Mouse (Mus musculus) gastrocnemius, postnatal 36 days (tissue): Measurements from ENCODE around the gene Bsn. TPM values are rescaled to one million over a fixed set of nuclear protein-coding genes. Genes with fewer than 3 reads are reported as not detected.
A peak's percentile ranks its signal among the peaks of the same experiment; 100 is the strongest.
"Not testable (repeated sequence)": the region's sequence is repeated elsewhere in the genome, so short reads cannot be mapped to it uniquely, and the experiment has no call there.

ENCODE experiments used
- DNase-seq, 2 experiments: peaks; one replicate each; pipeline ENCODE4 v3.0.0; 2022
- intact Hi-C: fragments of 180-260 bp; cut with DNase I; formaldehyde crosslinking; loops from one replicate; pipeline ENCODE4 v1.15.1; 2025
- total RNA-seq, 2 experiments: library from RNA; stranded (reverse); gene quantifications; 2 replicates each; pipeline ENCODE4 v1.2.3; 2021

The Bsn gene
- total RNA-seq, 2 experiments from 2014 or later, result 0.05 TPM

DNA sequence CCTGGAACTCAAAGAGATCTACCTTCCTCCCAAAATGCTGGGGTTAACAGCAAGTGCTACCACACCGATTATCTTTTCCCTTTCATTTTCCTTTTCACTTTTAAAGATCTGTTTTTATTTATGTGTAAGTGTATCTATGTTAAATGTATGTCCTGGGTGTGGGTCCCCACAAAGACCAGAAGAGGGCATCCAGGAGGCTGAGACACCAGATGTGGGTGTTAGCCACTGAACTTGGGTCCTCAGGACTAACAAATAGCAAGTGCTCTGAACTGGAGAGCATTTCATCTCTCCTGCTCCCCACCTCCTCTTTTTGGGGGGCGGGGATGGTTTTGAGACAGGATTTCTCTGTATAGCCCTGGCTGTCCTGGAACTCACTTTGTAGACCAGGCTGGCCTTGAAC lies 12.0 kb upstream of the Bsn start:
- DNase-seq, result no peak
- intact Hi-C loops, result loop anchor here (2.0 kb wide), 1 partner anchor 83 kb away; no protein-coding TSS in a partner anchor

DNA sequence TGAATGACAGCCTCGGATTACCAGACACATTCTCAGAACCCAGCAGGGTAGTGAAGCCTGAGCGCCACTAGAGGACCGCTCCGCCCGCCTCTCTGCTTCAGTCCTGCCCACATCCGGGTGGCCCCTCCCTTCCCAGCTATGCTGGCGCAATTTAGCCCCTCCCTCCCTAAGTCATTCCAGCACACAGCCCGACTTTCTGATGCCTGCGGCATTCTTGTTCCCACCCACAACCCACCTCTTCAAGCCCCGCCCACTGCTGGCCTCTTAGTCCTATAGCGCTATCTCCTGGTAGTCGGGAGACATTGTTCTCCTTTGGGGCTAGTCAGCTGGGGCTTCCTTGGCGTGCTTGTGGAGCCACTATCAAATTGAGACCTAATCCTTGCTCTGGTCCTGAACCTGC lies 11.0 kb upstream of the Bsn start:
- peak; percentile 81 to 89 for DNase-seq
- intact Hi-C loops, result no loop called here

DNA sequence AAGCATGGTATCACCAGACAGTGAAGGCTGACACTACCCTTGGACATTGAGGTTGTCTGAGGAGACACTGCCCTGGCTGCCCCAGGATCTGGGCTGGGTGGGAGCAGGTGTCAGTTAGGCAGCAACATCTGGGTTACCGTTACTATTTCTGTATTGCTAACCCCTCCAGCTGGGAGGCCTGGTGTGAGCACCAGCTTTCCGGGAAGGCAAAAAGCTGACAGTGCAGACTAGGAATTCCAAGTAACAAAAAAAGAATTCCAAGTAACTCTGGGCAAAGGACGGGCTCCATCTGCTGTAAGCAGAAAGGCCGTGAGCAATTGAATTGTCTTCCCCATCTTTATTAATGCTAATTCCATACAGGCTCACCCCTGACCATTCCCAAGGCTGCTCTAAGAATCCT lies 8.4 kb upstream of the Bsn start:
- intact Hi-C loops, result loop anchor here (2.0 kb wide), 1 partner anchor 102 kb away; no protein-coding TSS in a partner anchor
- no peak for DNase-seq

DNA sequence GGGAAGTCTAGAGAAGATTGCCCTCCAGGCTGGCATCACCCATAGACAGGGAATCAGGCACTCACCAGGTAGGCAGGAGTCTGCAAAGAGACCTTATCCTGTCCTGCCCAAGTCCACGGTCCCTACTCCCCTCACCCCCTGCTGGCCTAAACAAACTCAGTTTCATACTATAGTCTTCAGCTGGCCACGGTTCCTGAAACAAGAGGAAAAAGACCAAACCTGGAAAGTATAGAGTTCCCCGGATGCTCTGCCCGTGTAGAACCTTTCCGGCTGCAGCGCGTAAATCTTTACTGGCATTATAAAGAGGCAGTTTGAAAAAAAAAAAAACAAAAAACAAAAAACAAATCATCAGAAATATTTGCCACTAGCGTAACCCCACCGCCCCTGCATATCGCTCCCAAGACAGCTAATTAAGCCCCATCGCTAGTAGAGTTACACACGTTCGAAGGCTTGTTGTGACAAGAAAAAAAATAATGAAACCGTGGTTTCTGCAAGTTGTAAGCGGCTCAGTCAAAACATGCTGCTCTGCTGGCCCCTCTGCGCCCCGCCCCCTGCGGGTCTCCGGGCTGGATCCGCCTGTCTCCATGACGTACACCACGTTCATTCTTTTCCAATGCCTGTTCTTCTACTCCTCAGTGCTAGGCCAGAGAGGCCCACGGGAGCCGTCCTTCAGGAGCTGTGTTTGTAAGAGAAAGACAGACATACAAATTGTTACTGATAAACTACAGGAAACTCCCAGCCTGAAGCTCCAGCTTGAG lies 6.9 kb upstream of the Bsn start:
- no peak for DNase-seq
- intact Hi-C loops, result no loop called here

DNA sequence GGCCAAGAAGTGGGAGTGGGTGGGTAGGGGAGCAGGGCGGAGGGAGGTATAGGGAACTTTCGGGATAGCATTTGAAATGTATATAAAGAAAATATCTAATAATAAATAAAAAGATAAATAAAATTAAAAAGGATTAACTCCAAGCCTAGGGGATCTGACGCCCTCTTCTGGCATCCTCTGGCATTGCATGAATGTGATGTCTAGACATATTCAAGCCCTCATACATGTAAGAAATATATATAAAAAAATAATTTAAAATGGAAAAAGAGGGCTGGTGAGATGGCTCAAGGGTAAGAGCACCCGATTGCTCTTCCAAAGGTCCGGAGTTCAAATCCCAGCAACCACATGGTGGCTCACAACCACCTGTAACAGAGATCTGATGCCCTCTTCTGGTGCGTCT lies 6.0 kb upstream of the Bsn start:
- DNase-seq, intact Hi-C loops: not testable (repeated sequence)

DNA sequence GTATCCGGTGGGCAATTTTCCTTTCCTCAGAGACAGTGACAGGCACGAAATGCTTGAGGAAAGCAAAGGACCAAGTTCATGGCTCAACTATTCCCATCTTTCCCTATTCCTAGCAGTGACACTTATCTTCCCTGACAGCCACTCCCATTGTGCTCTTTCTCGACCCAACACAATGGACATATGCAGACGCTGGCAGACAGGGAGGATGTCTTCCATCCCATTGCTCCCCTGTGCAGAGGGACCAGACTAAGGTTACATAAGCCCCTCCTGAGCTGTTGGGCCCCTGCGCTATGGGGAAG lies 747 bp downstream of the Bsn start:
- no peak for DNase-seq
- intact Hi-C loops, result no loop called here

DNA sequence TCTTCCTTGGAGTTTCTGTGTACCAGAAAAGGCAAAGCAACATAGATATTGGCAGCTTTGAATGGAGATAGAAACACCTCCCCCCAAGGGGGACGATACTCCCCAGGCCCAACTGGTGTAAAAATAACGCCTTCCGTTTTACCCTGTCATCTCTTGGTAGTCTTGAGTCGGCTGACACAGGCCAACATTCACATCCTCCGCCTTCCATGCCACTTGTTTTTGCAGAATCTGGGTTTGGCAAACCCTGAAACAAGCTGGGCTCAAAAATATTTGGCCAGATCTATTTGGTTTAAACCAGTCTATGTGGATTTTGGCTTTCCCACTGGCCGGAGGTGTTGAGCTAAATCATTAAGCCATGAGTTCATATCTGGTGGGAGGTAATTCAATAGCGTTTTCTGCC lies 1.2 kb downstream of the Bsn start:
- intact Hi-C loops, result no loop called here
- DNase-seq, result no peak

DNA sequence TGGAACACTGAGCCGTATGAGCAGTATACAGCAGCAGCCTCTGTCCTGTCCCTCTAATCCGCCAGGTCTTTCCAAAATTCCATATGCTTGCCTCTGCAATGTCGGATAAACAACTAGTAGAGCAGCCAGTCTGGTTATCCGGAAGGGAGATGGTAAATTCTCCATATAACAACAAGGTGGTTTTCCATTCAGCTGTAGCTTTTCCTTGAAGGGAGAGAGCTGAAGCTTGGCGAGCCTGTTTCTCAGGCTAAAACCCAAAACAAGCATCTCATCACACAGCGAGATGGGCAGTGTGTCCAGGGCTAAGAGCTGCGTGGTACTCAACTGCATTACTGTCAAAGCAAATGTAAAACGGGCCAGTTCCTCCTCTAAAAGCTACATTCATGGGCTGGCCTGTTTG lies 1.7 kb downstream of the Bsn start:
- DNase-seq, result no peak
- intact Hi-C loops, result no loop called here

DNA sequence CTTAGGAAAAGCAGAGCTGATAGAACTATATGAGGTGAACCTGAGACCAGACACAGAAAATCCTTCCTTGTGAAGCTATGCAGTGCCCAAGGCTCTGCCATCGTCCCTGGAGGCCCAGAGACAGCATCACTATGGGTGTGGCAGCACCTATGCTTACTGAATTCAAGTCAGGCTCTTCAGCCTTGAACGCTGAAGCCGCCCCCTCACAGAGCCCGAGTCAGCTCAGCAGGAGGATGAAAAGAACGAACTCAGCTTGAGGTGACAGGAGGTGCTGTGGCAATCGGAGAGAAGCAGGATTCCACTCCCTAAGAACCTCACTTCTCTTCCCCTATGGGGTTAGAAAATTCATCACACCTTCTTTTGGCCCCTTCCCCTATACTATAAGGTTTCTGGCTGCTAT lies 2.6 kb downstream of the Bsn start:
- no peak for DNase-seq
- intact Hi-C loops, result no loop called here

DNA sequence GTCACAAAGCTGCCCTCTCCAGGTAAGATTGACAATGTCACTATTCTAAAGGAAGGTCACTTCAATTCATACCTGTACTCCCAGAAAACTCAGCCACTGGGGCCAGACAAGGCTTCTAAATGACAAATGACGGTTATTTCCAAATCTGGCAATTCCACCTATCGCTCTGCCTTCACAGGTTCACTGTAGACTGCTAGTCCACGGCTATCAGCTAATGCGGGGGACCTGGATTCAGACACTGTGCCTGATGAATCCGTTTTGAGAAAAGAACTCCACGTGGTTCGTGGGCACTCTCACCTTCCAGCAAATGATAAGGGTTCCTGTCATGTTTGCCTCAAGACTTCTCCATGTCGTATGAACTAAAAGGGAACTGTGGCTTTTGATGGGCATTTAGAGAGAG lies 4.4 kb downstream of the Bsn start:
- intact Hi-C loops, result no loop called here
- no peak for DNase-seq

DNA sequence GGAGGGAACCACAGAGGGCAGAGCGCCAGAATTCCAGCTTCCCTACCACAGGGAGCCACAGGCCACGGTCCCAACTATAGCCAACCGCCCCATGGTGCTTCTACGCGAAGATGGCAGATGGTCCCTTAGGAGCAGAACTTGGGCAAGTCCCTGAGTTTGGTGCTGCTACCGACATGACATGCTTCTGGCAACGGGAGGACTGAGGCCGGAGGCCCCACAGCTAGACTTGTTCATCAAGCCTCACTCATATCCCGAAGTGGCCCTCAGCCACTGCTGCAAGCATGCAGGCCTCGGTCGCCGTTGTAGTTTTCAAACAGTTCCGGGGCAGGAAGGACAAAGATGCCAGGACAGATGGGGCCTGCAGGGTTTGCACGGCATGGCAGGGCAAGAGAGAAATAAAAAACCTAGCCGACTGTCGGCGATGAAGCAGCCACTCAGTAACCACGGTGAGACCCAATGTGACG lies 6.6 kb downstream of the Bsn start:
- no peak for DNase-seq
- intact Hi-C loops, result loop anchor here (5.0 kb wide), 1 partner anchor 41 kb away; no protein-coding TSS in a partner anchor

DNA sequence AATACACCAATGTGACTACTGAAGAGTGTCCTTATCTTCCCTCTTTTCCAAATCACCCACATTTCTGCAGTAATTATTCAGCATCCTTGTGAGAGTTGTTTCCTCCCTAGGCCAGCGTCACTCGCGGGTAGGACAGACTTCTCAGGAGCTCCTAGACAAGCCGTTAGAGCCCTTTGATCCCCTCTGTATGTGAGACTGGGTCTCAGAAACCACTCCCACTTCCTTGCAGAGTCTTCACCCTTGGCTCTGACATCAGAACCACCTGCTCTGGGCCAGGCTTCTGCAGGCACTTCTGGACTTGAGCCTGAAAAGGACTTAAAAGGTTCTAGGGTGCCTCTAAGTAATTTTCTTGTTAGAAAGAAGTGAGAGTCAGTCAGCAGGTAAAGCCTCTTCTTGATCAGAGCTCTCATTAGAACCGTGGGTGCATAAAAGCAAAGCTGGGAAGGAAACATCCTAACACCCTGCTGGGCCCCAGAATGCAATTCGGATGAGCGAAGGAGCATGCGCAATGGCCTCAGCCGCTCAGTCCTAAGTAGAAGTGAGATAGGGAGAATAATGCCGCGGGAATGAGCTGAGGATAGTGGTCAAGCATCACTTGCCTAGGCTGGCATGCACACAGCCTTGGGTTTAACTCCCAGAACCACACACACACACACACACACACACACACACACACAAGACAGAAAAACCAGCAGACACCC lies 7.2 kb downstream of the Bsn start:
- DNase-seq, result no peak
- intact Hi-C loops, result loop anchor here (5.0 kb wide), 1 partner anchor 41 kb away; no protein-coding TSS in a partner anchor

DNA sequence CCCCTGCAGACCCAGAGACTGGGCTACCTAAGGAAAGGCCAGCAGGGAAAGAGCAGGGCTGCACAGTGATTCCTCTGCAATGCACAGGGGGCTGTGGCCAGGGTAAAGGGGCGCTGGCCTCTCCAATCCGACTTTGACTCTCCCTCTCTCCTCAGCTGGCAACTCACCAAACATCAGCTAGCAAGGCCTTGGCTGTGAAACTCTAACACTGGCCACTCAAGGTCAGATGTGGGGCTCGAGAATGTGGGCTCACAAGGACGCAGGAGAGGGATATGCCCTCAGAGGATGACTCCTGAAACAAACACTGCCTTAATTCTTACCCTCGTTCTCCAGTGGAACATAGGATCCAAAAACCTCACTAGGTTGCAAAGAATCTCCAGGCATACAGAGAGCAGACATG lies 11.8 kb downstream of the Bsn start:
- DNase-seq, result no peak
- intact Hi-C loops, result no loop called here

DNA sequence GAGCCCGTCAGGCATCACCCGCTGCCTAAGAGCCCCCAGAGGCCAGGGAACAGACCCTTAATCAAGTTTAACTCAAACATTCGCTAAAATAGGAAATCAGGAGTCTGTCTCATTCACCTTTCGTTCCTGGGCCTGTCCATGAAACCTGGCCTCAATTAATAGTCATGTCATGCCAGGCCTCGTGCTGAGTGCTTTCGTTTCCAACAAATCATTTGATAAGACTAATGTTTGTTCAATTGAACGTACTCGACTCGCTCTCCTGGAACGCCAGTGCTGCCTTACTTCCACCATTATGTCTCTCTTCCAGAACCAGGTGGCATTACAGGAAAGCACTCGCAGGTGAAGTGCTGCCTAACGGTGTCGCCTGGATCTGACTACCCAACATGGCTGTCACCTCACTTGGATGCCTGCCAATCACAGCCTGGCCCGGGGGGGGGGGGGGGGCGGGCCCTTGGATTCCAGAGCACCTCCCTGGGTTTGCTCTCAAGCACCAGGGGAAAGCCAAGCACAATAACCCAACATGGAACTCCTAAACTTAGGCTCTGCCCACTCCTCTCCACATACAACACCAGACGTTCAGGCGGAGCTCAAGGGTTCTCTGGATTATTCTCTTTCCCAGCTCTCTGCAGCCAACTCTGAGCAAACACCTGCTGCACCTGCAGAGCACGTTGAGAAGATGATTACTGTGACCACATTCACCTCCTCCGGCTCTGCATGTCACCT lies 14.9 kb downstream of the Bsn start:
- intact Hi-C loops, result no loop called here
- no peak for DNase-seq

DNA sequence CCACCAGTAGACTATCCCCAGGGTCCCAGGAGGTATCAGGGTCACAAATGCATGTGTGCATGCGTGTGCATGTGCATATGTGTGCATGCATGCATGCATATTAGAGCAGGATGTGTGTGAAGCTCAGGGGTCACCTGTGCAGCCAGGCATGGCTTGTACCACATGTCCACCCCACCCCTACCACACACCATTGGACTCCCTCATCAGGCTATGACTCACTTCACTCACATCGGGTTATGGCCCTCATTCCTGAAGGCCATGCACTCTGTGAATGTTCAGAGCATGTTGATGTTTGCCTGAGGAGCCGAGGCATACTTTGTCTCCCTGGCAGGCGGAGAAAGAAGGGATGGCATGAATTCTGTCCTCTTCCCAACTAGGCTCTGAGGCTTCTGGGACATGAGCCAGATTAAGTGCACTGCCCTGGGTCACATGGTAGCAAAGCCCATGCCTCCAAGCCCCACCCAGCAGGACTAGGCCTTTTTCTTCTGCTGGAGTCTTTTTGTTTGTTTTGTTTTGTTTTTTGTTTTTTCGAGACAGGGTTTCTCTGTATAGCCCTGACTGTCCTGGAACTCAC lies 17.3 kb downstream of the Bsn start:
- DNase-seq, result no peak
- intact Hi-C loops, result no loop called here

DNA sequence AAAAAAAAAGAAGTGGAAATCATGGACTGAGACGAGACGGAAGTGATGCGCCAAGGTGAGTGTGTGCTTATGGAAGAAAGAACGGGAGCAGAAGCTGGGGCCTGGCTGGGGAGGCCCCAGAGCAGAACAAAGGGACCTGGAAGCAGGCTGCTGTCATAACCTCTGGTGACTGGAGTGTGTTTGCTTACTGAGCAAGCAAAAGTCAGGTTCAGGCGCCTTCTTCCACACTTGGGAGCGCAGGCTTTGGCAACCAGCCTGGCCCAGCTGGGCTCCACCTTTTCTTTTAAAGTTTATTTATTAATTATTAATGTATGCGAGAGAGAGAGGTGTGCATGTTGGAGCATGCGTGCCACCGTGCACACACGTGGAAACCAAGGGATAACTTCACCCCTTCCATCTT lies 20.4 kb downstream of the Bsn start:
- intact Hi-C loops, result no loop called here
- DNase-seq, result no peak

DNA sequence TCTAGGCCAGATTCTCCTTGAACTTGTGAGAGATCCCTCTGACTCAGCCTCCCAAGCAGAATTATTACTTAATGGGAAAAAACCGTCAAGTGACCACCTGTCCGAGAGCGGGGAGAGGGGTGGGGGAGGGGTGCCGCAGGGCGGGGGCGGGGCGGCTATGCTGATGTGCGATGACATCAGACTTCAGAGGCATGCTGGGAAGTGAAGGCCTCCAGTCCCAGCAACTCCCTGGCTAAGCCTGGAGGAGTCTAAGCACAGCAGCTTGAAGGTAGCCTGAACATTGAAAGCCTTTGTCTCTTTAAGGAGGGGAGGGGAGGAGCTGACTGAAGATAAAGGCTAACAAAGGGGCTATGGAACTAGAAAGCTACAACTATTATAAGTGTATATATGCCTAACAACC lies 25.0 kb downstream of the Bsn start:
- intact Hi-C loops, result no loop called here

DNA sequence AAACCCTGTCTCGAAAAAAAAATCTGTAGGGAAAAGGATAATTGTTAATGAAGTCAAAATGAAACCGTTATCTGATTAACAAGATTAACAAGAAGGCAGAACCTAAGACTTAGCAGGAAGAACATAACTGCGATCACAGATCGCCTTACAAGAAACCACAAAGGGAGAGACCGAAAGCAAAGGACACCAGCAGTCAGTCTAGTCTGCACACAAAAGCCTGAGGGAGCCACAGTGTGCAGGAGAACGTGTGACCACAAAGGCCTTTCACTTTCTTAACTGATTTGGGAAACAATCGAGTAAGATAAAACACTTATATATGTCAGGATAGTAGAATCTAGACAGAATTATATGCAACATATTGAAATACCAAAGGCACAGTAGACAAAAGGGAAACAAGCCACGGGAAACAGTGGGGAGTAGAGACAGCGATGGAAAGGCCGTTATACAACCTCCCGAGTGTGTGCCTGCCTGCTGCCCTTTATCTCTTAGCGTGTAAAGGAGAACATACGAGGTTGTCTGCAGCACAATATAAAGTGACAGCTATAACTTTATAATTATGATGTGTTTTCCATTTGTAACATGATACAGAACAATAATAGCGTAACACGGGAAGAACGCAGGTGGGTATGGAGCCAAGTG lies 26.4 kb downstream of the Bsn start:
- intact Hi-C loops, result no loop called here
- DNase-seq, result no peak

More for the DNA sequence above, 25.0 kb downstream of the Bsn start:
- DNase-seq, result no peak

DNA sequence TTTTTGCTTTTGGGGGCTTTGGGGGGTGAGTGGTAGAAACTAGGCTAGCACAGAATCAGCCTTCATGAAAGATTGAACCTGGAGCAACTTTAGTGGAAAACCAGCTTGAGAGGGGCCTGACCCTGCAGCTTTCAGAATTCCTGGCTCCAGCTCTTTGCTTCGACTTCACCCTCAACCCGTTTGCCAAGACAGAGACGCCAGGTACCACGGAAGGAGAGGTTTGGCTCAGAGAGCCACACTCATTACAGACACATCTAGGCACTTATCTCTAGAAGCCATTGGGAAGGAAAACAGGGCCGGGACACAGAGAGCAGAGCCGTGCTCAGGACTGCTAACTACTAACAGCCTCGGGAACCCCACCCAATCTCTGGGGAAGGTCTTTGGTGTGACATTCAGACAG lies 32.3 kb downstream of the Bsn start:
- DNase-seq, result no peak
- intact Hi-C loops, result no loop called here

DNA sequence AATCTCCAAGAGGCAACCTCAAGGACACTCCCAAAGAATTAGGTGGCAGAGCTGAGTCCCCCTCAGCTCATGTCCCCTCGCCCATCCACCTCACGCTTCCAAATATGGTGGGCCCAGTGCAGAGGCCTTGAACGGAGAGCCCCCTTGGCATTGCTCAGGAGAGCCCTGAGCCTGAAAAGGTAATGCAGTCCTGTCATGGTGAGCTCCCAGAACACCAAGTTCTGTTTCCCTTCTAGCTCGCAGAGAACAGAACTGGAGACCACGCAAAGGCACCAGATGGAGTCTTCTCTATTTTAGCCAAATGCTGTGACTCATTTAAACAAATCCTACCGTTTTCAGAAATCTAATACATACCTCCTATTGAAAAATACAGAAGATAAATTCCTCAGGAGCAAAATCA lies 32.7 kb downstream of the Bsn start:
- no peak for DNase-seq
- intact Hi-C loops, result no loop called here

DNA sequence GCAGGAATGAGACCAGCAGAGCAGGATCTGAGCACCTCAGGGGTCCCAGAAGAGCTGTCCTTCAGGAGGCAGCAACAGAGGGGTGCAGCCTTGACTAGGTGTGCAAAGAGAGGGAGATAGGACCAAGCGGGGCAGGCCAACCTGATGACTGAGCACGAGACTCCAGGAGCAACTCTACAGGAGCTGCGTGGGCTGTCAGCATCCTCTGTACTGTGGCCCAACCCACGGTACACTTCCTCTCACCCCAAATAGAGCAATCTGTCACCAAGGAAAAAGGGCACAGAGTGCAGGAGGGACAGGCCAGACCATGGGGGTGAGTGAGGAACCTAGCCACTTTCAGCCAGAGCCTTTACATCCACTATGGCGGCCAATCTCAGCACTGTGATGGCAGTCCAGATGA lies 33.4 kb downstream of the Bsn start:
- intact Hi-C loops, result no loop called here
- no peak for DNase-seq
